Mouse (Mus musculus): ENCODE measurements at regions not wholly inside any gene's neighbourhood (a gene's known extent, or its start where the extent isn't known, plus 50 kb on each side); places are given as distances from the start of the nearest gene placed in this dataset.

- no peak for TF ChIP-seq CTCF (IDR thresholded peaks at IDR 0.05; ENCODE audit: borderline replicate concordance, insufficient read depth, low read length)
- no peak for TF ChIP-seq POLR2A (IDR thresholded peaks at IDR 0.05; ENCODE audit: low read depth, low read length)
- Histone ChIP-seq H3K4me3 (ENCODE audit: insufficient read depth, low read length) (no peak overlapping the region), H3K4me1 (ENCODE audit: control insufficient read depth, insufficient read depth, low read length) (peaks cover 6% of the 10 kb centered on the region; the same call in 1 of the 2 replicates), H3K27ac (ENCODE audit: insufficient read depth, low read length) (no peak overlapping the region)
Observed at GRCm38 (mm10) chr12:16053735-16054134, 237.0 kb upstream of the Trib2 start.

GRCm38 (mm10) chr12:16052998-16053397 is 236.3 kb upstream of the Trib2 start:
- TF ChIP-seq POLR2A (IDR thresholded peaks at IDR 0.05; ENCODE audit: low read depth, low read length): no peak
- TF ChIP-seq CTCF (IDR thresholded peaks at IDR 0.05; ENCODE audit: borderline replicate concordance, insufficient read depth, low read length): no peak
- Histone ChIP-seq H3K27ac (ENCODE audit: insufficient read depth, low read length) (no peak overlapping the region), H3K4me3 (ENCODE audit: insufficient read depth, low read length) (no peak overlapping the region), H3K4me1 (ENCODE audit: control insufficient read depth, insufficient read depth, low read length) (peaks cover 6% of the 10 kb centered on the region; the same call in 1 of the 2 replicates)

GRCm38 (mm10) chr12:16052353-16052752 is 235.6 kb upstream of the Trib2 start:
- Histone ChIP-seq H3K4me3 (ENCODE audit: insufficient read depth, low read length) (no peak overlapping the region), H3K27ac (ENCODE audit: insufficient read depth, low read length) (no peak overlapping the region), H3K4me1 (ENCODE audit: control insufficient read depth, insufficient read depth, low read length) (peaks cover 6% of the 10 kb centered on the region; the same call in 1 of the 2 replicates)
- no peak for TF ChIP-seq POLR2A (IDR thresholded peaks at IDR 0.05; ENCODE audit: low read depth, low read length)
- no peak for TF ChIP-seq CTCF (IDR thresholded peaks at IDR 0.05; ENCODE audit: borderline replicate concordance, insufficient read depth, low read length)

- TF ChIP-seq CTCF (IDR thresholded peaks at IDR 0.05; ENCODE audit: borderline replicate concordance, insufficient read depth, low read length) (no peak), POLR2A (IDR thresholded peaks at IDR 0.05; ENCODE audit: low read depth, low read length) (no peak)
- no peak overlapping the region for H3K27ac ChIP-seq (ENCODE audit: insufficient read depth, low read length)
- H3K4me3 ChIP-seq (ENCODE audit: insufficient read depth, low read length): no peak overlapping the region
- H3K4me1 ChIP-seq (ENCODE audit: control insufficient read depth, insufficient read depth, low read length): peaks cover 11% of the 10 kb centered on the region
Observed at GRCm38 (mm10) chr12:16051439-16051838, 234.7 kb upstream of the Trib2 start.

- Histone ChIP-seq H3K4me3 (ENCODE audit: insufficient read depth, low read length) (no peak overlapping the region), H3K27ac (ENCODE audit: insufficient read depth, low read length) (no peak overlapping the region), H3K4me1 (ENCODE audit: control insufficient read depth, insufficient read depth, low read length) (peaks cover 11% of the 10 kb centered on the region)
- no peak for TF ChIP-seq CTCF (IDR thresholded peaks at IDR 0.05; ENCODE audit: borderline replicate concordance, insufficient read depth, low read length)
- no peak for TF ChIP-seq POLR2A (IDR thresholded peaks at IDR 0.05; ENCODE audit: low read depth, low read length)
Observed at GRCm38 (mm10) chr12:16049545-16049944, 232.8 kb upstream of the Trib2 start.

- H3K4me3 ChIP-seq (ENCODE audit: insufficient read depth, low read length): no peak overlapping the region
- TF ChIP-seq CTCF (IDR thresholded peaks at IDR 0.05; ENCODE audit: borderline replicate concordance, insufficient read depth, low read length) (no peak), POLR2A (IDR thresholded peaks at IDR 0.05; ENCODE audit: low read depth, low read length) (no peak)
- H3K4me1 ChIP-seq (ENCODE audit: control insufficient read depth, insufficient read depth, low read length): peaks cover 7% of the 10 kb centered on the region
- peak overlapping the region; percentile 94 for H3K27ac ChIP-seq (ENCODE audit: insufficient read depth, low read length)
Observed at GRCm38 (mm10) chr12:16046643-16047042, 229.9 kb upstream of the Trib2 start.

GRCm38 (mm10) chr12:16045791-16046494 is 229.2 kb upstream of the Trib2 start:
- Histone ChIP-seq H3K4me1 (ENCODE audit: control insufficient read depth, insufficient read depth, low read length) (peaks cover 5% of the 10 kb centered on the region), H3K27ac (ENCODE audit: insufficient read depth, low read length) (peak overlapping the region; percentile 93), H3K4me3 (ENCODE audit: insufficient read depth, low read length) (no peak overlapping the region)
- no peak for TF ChIP-seq POLR2A (IDR thresholded peaks at IDR 0.05; ENCODE audit: low read depth, low read length)
- no peak for TF ChIP-seq CTCF (IDR thresholded peaks at IDR 0.05; ENCODE audit: borderline replicate concordance, insufficient read depth, low read length)

GRCm38 (mm10) chr12:16043466-16044214 is 226.9 kb upstream of the Trib2 start:
- Histone ChIP-seq H3K27ac (ENCODE audit: insufficient read depth, low read length) (no peak overlapping the region), H3K4me1 (ENCODE audit: control insufficient read depth, insufficient read depth, low read length) (peaks cover 5% of the 10 kb centered on the region), H3K4me3 (ENCODE audit: insufficient read depth, low read length) (no peak overlapping the region)
- no peak for TF ChIP-seq CTCF (IDR thresholded peaks at IDR 0.05; ENCODE audit: borderline replicate concordance, insufficient read depth, low read length)
- no peak for TF ChIP-seq POLR2A (IDR thresholded peaks at IDR 0.05; ENCODE audit: low read depth, low read length)

- H3K4me3 ChIP-seq (ENCODE audit: insufficient read depth, low read length): no peak overlapping the region
- H3K4me1 ChIP-seq (ENCODE audit: control insufficient read depth, insufficient read depth, low read length): peaks cover 5% of the 10 kb centered on the region
- TF ChIP-seq POLR2A (IDR thresholded peaks at IDR 0.05; ENCODE audit: low read depth, low read length): no peak
- no peak for TF ChIP-seq CTCF (IDR thresholded peaks at IDR 0.05; ENCODE audit: borderline replicate concordance, insufficient read depth, low read length)
- peak overlapping the region; percentile 25; the same call in 1 of the 2 replicates for H3K27ac ChIP-seq (ENCODE audit: insufficient read depth, low read length)
Observed at GRCm38 (mm10) chr12:16042362-16042761, 225.6 kb upstream of the Trib2 start.

- Histone ChIP-seq H3K27ac (ENCODE audit: insufficient read depth, low read length) (no peak overlapping the region), H3K4me1 (ENCODE audit: control insufficient read depth, insufficient read depth, low read length) (no peaks in the 10 kb centered on the region; the same call in 1 of the 2 replicates), H3K4me3 (ENCODE audit: insufficient read depth, low read length) (no peak overlapping the region)
- TF ChIP-seq POLR2A (IDR thresholded peaks at IDR 0.05; ENCODE audit: low read depth, low read length) (no peak), CTCF (IDR thresholded peaks at IDR 0.05; ENCODE audit: borderline replicate concordance, insufficient read depth, low read length) (no peak)
Observed at GRCm38 (mm10) chr12:16041129-16041528, 224.4 kb upstream of the Trib2 start.
